Mouse (Mus musculus): ENCODE measurements around the gene Nmnat3.
"Not testable (repeated sequence)": the region's sequence is repeated elsewhere in the genome, so short reads cannot be mapped to it uniquely, and the experiment has no call there.

Nmnat3 gene

DNA sequence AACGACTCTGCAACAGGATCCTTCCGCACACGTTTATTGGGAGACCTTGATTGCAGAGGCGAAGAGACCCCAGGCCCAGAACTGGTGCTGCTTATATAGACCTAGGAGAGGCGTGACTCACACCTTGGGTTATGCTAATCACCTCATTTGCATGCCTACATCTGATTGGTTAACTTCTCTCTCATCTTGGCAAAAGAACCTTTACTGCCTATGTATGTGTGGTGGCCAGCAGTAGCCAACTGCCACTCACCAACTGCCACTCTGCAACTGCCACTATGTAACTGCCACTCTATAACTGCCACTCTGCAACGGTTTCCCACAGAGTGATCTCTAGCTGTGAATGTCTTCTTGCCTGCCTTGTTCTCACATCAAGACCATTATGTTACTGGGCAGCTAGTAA is at the start of gene Nmnat3:
Gene Nmnat3 (plus strand): TSS at position 301 of the 400 bp plus-strand sequence.
- not testable (repeated sequence) for DNase-seq

DNA sequence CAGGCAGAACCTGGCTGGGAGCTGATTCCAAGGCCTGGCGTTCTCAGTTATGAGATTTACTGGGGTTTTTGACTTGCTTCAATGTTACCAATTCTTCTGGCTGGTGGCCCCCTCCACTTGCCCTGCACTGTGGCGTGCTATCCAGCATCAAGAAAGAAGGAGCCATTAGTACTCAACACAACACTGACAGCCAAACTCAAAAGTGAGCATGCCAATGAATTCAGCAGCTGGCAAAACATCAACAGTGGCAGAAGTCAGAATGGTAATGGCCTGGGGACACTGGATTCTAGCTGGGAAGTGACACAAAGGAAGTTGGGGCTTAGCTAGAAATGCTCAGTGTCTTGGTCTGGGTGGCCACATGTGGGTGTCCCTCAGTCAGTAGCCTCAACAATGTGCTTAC is 43.8 kb upstream of the Nmnat3 start:
- DNase-seq = no peak

DNA sequence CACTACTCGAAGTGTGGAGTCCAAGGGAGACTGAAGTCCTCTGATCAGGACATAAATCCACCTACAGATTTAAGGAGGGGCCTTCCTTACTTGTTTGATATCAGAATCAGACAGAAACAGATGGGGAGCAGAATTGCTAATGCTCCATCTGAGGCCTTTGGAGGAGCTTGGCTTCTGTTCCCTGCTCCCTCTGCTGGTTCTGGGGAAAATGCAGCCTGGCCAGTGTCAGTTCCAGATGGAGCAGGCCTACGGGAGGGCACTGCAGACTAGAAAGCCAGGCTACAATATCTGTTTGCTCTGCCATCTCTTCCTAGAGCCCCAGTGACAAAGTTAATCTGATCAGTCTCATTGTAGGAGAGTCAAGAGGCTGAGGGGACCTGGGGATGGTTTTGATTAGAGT is 43.0 kb upstream of the Nmnat3 start:
- peak; percentile 64 for DNase-seq

DNA sequence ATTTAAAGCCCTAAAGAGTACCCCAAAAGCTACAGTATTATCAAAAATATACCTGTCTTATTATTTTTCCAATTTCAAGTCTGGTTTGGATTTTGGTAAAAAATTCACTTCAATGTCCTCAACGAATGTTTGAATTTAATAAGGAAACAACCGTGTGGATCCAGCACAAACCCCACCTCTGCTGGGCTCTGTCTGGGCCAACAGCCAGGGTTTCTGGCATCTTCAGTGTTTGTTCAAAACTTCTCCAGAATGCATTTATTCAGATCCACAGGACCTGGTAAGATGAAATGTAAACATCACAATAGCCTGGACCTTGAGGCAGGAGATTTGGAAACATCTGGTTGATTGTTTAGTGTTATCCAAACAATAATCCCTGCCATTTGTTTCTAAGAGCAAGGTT is 42.0 kb upstream of the Nmnat3 start:
- DNase-seq = no peak

DNA sequence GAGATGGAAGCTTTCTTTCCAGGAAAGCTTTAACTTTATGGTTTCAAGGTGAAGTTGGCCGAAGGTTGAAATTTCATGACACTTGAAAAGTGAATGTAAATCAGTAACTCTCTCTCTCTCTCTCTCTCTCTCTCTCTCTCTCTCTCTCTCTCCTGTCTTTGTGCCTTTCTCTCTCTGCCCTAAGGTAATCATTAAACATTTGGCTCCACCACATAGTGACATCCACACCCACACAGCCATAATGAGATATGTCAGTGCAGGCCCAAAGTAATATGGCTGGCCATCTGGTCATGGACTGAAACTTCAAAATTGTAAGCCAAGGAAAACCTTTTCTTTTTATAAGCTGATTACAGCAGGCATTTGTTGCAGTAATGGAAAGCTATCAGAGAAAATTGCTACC is 40.9 kb upstream of the Nmnat3 start:
- DNase-seq = no peak

DNA sequence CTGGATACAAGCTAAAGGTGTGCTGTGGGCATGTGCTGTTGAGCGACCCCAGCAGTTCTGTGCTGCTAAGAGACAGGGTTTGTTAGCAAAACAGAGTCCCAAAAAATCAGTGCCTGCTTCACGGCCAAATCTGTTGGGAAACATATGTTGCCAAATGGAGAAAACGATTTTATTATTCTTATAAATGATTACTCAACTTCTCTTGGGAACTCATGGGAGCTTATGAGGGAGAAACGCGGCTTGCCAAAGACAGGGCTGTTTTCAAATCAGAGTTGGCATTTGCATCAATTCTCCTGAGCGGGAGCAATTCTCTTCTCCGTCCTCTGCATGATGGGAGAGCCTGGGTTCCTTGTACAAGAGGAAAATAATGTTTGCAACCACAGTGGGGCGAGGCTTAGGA is 27.0 kb upstream of the Nmnat3 start:
- no peak for DNase-seq

DNA sequence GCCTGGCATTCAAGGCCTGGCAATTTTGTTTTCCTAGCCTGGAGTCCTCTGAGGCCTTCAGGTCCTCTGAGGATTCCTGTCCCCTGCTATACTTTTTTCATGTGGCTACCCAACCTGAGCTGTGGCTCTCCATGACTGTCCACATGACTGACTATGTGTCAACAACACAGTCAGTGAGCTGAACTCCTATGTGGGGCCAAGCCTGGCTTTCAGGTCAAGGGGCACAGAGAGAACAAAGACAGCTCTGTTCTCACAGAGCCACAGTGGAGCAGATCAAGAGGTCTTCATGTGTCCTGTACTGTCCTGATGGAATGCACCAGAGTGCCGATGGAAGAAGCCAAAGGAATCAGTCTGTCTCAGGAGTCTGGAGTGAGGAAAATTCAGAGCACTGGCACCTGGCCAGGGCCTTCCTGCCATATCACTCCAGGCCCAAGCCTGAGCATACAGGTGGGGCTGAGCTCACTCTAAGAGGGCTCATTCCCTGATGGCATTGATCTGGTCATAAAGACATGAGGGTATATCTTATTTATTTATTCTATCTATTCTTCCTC is 25.7 kb upstream of the Nmnat3 start:
- DNase-seq = no peak

DNA sequence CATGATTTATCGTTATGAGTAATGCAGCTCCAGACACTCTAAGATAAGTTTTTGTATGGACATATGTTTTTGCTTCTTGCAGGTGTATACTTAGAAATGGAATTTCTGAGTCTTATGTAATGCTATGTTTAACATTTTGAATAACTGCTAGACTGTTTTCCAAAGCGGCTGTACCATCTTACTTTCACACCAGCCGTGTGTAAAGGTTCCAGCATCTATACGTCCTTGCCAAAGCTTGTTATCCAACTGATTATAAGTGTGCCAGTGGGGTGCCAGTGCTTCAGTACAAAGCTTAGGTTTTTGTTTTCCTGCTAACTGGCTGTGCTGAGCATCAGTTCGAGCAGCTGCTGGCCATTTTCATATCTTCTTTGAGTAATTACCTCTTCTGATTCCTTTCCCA is 22.3 kb upstream of the Nmnat3 start:
- no peak for DNase-seq

DNA sequence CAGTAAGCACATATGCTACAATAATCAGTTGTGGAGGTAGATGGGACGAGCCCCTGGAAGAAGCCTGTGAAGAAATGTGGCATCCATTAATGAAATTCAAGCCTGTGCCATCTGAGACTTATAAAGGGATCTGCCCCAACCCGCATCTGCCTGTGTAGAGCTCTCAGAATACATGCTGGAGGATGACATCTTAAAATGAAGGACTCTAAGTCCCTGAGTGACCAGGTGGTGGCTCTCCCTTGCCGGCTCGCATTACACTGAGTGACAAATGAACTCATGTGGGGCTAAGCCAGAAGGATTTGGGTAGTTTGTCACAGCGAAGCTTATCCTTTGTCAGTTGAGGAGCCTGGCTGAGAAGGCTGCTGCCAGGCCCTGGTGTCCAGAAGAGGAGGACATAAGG is 14.5 kb upstream of the Nmnat3 start:
- no peak for DNase-seq

DNA sequence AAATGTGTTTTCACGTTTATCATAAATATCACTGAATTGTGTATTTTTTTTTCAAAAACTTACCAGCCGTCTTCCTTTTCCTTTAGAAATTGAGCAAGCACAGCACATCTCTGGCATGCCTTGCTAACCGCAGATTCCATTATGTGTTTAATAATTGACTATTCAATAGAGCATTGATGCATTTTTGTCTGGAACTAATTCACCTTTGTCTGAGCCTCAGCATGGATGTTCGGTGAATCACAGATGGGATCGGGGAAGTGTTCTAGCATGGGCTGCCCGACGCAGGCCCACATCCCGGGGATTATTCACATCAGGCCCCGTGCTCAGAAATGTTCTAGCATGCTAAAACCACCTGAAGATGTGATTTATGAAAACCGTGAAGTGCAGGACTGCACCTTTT is 12.2 kb upstream of the Nmnat3 start:
- no peak for DNase-seq

DNA sequence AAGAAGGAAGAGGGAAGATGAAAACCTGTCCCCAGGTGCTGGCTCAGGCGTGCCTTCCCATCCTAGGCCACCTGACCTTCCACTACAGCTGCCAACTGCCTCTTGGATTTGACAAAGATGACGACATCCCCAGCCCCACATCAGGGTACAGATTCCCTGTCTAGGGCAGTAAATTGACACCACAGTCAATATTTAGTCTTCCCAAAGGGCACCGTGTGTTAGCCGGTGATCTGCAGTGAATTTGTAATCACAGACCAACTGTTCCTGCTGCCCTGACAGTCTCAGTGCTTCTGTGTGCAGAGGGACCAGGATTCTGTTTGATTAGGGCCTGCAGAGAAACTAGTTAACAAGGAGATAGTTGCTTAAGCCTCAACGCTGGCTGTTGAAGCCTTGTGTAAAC is 7.1 kb upstream of the Nmnat3 start:
- DNase-seq = no peak

DNA sequence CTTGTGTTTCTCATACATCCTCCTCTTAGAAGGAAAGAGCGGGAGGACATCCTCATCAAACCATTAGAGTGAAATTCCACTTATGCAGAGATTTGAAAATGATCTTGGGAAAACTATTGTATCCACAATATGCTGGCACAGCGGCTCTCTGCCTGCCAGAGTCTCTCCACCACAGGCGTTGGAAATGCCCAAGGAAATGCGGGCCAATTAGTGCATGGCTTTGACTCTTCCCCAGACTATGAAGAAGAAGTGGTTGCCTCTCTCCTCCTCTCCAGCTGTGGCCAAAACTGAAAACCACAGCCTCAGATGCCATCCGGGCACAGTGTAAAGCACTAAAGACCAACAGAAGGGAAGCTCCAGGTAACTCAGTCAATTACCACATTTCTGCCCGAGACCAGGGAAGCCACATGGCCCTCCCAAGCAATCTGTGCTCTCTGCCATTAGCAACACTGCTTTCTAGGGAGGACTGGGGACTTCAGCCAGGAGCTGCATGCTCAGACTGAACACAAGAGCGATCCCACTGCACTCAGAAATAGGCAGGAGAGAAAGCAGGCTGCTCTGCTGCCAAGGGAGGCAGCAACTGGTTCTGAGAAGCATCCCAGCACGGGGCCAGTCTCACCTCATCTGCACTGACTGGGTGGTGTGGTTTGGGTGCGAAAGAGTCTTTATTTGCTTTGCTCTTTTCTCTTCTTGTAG is 1.5 kb upstream of the Nmnat3 start:
- DNase-seq = no peak

DNA sequence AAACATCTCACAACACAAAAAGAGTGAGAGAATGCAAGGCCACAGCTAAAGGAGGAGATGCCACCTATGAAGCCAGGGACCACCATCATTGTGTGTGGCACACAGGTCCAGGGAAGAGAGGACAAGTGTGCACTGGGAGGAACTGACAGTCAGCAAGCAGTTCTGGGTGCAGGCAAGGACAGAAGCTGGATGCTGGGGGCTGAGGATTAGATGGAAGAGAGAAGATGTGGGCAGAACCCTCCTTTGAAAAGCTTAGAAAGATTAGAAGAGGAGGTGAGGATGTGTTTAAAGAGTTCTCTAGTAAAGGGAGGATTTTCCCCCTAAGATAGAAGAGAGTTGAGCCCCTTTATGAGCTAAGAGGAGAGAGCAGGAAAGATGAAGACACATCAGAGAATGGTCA is 2.4 kb downstream of the Nmnat3 start:
- DNase-seq = no peak

DNA sequence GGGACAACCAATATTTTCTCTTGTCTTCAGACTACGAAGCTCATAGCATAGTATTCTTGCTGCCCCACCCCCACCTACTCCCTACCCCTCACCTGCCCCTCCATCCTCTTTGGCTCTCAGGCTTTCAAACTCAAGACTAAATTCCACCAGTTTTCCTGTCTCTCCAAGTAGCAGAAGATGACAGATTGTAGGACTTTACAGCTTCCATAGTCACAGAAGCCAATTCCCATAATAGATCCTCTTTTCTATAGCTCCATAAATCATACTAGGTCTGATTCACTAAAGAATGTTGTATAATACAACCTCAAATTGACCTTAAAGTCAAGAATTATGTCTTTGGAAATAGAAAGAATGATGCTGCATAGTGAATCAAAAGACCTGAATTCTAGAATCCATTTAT is 3.4 kb downstream of the Nmnat3 start:
- no peak for DNase-seq

DNA sequence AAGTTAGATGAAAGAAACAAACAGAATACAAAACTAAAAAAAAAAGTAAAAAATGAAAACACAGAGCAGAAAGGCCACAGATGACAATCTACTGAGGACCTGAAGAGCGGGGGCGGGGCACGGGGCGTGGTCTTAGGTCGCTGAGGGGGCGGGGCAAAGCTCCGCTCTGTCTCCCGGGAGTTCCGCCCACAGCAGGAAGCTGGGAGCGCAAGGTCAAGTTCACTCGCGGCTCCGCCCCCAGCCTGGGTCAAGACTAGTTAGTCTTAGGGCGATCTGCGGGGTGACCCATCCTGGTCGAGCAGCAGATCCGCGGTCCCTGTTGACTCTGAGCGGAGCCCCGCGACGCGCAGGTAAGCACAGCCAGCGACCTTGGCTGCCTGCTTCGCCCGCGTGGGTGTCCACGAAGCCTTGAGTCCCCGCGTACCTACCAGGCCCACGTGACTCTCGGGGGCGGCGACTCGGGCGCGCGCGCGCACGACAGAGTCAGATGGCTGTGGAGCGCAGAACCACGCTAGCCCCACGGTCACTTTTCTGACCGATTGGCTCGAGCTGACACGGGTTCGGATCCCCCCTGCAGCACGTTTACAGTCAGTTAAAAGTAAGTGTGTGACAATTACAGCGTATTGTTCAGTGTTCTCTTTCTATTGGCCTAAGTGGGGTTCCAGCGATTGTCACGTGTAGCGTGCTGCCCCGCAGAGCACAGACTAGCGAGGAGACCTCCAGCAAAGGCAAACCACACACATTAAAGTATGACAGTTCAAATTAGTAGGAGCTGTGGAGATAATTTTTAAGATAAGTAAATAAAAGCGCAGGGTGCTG is 9.4 kb downstream of the Nmnat3 start:
- peak; percentile 71 for DNase-seq

DNA sequence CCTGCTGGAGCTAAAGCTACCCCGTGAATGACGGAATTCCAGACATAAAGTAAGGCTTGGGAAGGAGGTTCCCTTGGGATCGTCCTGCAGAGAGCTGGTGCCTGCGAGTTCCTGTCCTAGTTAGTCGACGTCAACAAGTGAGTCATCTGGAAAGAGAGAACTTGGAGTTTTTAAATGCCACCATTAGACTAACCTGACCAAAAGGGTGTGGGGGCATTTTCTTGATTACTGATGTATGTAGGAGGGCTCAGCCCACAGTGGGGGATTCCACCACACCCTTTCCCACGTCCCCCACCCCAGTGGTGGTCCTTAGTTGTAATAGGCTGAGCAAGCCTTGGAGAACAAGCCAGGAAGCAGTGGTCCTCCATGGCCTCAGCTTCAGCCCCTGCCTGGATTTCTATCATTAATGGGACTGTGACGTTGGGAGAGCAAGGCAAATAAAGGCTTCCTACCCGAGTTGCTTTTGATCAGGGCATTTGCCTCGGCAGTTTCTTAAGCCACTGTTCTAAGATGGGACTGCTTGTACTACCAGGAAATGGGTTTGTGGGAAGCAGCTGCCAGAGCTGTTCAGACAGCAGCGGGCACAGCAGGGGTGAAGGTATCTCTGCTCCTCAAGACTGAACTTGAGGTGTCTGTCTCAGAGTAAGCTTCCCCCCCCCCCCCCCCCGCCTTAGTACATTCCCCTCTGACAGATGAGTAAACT is 10.2 kb downstream of the Nmnat3 start:
- no peak for DNase-seq

DNA sequence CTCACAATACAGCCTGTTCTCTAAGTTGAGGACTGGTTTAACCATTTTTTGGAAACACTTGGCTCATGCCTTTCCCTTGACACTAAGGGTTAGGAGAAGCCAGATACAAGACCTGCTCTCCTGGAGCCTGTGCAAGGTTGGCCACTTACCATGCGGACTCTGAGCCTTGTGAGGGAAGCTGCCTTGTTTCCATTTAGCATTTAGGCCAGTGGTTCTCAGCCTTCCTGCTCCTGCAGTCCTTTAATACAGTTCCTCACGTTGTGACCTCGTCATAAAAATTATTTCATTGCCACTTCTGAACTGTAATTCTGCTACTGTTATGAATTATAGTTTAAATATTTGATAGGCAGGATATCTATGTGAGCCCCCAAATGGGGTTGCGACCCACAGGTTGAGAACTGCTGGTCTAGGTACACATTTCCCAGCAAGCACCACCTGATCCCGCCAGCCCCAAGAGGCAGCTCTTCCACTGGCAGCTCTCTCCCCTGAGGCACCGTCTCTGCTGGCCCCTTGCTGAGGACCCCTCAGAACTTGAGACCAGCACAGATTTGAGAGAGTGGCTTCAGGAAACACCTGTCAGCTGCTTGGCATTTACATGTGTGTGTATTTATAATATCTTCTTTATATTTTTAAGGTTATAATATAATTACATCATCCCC is 10.8 kb downstream of the Nmnat3 start:
- no peak for DNase-seq

DNA sequence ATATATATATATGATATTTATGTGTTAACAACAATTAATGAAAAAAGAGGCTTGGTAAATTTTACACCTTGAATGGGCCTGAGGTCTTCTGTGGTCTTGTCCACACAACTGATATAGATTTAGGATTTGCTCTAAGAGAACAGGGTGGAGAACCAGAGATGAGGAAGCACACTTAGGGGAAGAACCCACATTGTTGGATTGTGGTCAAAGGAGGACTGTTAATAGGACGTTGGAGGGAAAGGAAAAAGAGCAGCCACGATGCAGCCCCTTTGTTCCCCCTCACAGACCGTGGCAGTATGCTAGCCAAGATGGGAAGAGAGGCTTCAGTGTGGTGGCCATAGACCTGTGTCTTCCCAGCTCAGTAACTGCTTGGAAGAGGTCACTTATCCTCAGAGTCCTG is 11.5 kb downstream of the Nmnat3 start:
- DNase-seq = no peak

DNA sequence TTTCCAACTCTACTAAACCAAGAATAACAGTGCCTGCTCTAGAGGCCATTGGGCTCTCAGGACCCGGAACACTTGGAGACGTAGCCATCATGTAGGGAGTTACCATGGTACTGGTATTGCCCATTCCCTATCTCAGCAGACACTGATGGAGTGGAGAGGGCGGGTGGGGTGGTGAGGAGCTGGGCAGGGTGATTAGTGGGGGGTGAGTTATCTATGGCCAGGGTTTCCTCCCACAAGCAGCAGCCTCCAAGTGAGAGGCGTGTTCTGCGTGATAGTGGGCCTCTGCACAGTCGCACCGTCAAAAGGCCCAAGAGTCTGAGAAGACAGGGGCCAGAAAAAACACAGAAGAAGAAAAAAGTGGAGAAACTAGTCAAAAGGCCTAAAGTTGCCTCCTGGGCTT is 12.0 kb downstream of the Nmnat3 start:
- DNase-seq = no peak

DNA sequence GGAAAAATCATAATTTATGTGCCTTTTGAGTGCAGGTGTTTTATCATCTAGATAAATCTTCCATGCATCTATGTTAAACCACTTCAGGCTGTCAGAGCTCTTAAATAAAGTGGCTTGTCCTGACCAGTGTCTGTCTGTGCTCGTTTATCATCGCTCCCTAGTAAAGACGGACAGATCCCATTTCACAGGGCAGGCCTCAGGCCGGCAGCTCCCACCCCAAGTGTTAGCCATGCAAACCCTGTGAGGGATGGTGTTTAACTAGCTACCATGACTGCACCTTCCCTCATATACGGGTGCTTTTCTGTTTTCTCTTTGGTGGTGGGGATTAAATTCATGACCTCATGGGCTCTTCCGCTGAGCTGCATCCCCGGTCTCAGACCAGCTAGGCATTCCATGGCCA is 13.3 kb downstream of the Nmnat3 start:
- DNase-seq = no peak

DNA sequence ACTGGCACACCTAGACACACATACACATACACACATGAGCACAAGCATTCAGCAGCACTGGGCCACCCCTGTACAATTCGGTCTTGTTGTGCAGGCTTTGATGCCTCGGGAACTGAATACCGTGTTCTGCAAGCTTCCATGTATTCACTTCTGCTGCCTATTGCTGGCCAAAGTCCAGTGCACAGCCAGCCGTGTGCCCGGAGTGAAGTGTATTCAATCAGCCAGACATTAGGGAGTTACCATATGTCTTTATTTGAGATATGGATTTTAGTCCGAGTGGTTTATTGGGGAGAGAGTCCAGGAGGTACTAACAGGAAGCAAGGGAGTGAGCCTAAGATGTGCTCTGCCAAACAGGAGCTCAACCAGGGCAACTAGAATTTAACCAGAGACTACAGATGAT is 19.8 kb downstream of the Nmnat3 start:
- DNase-seq = no peak

DNA sequence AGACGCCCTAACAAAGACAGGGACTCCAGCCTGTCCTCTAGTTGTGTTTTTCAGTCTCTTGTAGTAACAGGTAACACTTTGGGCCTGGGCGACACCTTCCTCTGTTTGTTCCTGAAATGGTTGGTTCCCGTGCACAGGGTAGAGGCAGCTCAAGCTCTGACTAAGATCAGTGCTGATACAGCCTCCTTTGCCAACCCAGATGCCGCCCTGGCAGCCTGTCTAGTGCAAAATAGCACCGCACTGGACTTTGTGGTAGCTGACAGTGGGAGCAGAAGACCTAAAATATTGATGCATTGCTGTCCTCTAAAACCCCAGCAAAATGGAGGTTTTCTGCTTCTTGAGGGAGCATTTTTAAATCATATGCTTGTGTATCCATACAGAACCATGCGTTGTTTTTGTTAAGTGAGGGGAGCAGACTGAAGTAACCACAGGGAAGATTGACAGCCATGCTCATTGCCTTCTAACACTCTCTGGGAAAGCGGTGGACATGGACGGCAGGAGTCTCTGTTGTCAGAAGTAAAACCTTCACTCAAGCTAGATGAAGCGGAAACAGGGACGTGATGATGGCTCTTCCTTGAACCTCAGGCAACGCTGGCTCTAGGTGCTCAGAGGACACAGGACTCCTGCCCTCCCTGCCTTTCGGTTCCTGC is 24.2 kb downstream of the Nmnat3 start:
- DNase-seq = no peak

Data from right cerebral cortex, postnatal 14 days (tissue).